Mouse (Mus musculus) hindbrain, postnatal 0 days (tissue): ENCODE results near the gene Ptpn13. TPM values are rescaled to one million over a fixed set of nuclear protein-coding genes. Genes with fewer than 3 reads are reported as not detected.

Experiments used
- ATAC-seq: fragments of 200-750 bp; cut with Nextera tagmentation; 2 replicates; pipeline ENCODE4 v1.8.0; 2017; ENCODE audit warnings: mild to moderate bottlenecking, moderate TSS enrichment, moderate library complexity
- DNase-seq: peaks from one replicate; pipeline ENCODE4 v3.0.0-alpha.2; 2015; ENCODE audit warnings: low spot score
- H3K27ac ChIP-seq: fragments of 300-500 bp; sonication (generic); 2 replicates; pipeline ENCODE4 v1.5.1; 2014; ENCODE audit warnings: mild to moderate bottlenecking
- H3K27me3 ChIP-seq: fragments of 300-500 bp; sonication (generic); 2 replicates; pipeline ENCODE4 v1.6.1; 2014; ENCODE audit warnings: low read length, mixed read lengths; ENCODE audit not compliant: insufficient read depth
- H3K36me3 ChIP-seq: fragments of 300-500 bp; sonication (generic); 2 replicates; pipeline ENCODE4 v1.6.1; 2014; ENCODE audit warnings: low read length, mixed read lengths; ENCODE audit not compliant: insufficient read depth
- H3K4me1 ChIP-seq: fragments of 300-500 bp; sonication (generic); 2 replicates; pipeline ENCODE4 v1.6.1; 2014; ENCODE audit warnings: antibody characterized with exemption, low read length, mixed read lengths; ENCODE audit not compliant: insufficient read depth
- H3K4me2 ChIP-seq: fragments of 300-500 bp; sonication (generic); 2 replicates; pipeline ENCODE4 v1.6.1; 2014; ENCODE audit warnings: low read depth, mild to moderate bottlenecking, low read length, moderate library complexity, mixed read lengths
- H3K4me3 ChIP-seq: fragments of 300-500 bp; sonication (generic); 2 replicates; pipeline ENCODE4 v1.5.1; 2014; ENCODE audit warnings: low read length
- H3K9ac ChIP-seq: fragments of 300-500 bp; sonication (generic); replicated peaks from 2 replicates; pipeline ENCODE4 v1.6.1; 2014; ENCODE audit warnings: mild to moderate bottlenecking, low read length, moderate library complexity, mixed read lengths
- H3K9me3 ChIP-seq: fragments of 300-500 bp; sonication (generic); 2 replicates; pipeline ENCODE4 v1.6.1; 2016; ENCODE audit warnings: low read length, mixed read lengths
- CTCF ChIP-seq: IDR thresholded peaks from 2 replicates; pipeline ENCODE4 v1.5.1; 2016; ENCODE audit warnings: antibody characterized with exemption, control low read depth, low read depth
- WGBS: fragments of 180-500 bp; shearing (Covaris S2); extraction: QIAGEN DNeasy Blood & Tissue Kit; methylation state at CpG from one replicate; pipeline ENCODE4 v1.1.7; 2014; 5-methylcytosine and 5-hydroxymethylcytosine counted together
- polyA plus RNA-seq: library from polyadenylated mRNA; unstranded; fragments of >200 nt; fragmentation: Nextera tagmentation; extraction: Ambion mirVana; gene quantifications from 2 replicates; pipeline ENCODE4 v1.2.1, GENCODE M21; 2015
- total RNA-seq: library from RNA; depleted of rRNA; stranded (reverse); fragments of >200 nt; gene quantifications from 2 replicates; pipeline ENCODE4 v1.2.3, GENCODE M21; 2014

Gene Ptpn13
- total and polyA plus RNA-seq, 2 experiments from 2014 or later, result 2.8 to 12.9 TPM

DNA sequence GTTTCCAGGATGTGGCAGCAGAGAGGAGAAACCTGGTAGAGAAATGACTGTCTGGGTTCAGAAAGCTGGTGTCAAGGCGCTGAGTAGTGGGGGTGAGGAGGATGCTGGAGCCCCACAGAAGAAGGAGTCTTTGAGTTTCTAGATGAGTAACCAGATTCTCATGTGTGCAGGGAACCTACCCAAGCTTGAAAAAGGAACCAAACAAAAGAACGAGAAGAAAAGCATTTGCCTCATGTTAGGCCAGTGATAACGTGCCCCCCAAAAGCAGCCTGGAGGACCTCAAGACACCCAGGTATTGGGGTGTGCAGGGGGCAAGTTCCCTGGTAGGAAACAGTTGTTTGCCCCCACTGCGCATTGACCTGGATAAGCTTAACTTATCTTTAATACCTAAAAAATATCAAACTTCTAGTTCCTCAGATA, 17.3 kb downstream of the Ptpn13 start:
- TF ChIP-seq CTCF, result no peak

GRCm38 (mm10) chr5:103442921-103443320, 17.9 kb downstream of the Ptpn13 start:
- H3K4me2 ChIP-seq, result no peak overlapping the region
- no peak for TF ChIP-seq CTCF
- H3K27me3 ChIP-seq, result no peaks in the 10 kb centered on the region
- 87% methylated on average over 7 of the region's 7 CpGs for WGBS
- H3K4me3 ChIP-seq, result no peak overlapping the region
- H3K9me3 ChIP-seq, result no peaks in the 10 kb centered on the region
- no peak overlapping the region for H3K9ac ChIP-seq
- no peak overlapping the region for H3K27ac ChIP-seq
- H3K4me1 ChIP-seq, result 0 out of 2 replicates have a peak, but pooled peaks cover under 1% of the 10 kb centered on the region
- H3K36me3 ChIP-seq, result no peaks in the 10 kb centered on the region
- no peak for ATAC-seq
- DNase-seq, result no peak

More for the DNA sequence above, 17.3 kb downstream of the Ptpn13 start:
- no peak overlapping the region for H3K4me2 ChIP-seq
- H3K36me3 ChIP-seq, result no peaks in the 10 kb centered on the region
- 62% methylated on average over 4 of the region's 4 CpGs for WGBS
- ATAC-seq (no peak), DNase-seq (no peak)
- no peaks in the 10 kb centered on the region for H3K4me1 ChIP-seq
- H3K9me3 ChIP-seq, result no peaks in the 10 kb centered on the region
- H3K27ac ChIP-seq, result no peak overlapping the region
- no peak overlapping the region for H3K4me3 ChIP-seq
- H3K27me3 ChIP-seq, result no peaks in the 10 kb centered on the region
- no peak overlapping the region for H3K9ac ChIP-seq

- no peak for ATAC-seq
- 0 out of 2 replicates have a peak, but pooled peaks cover 3% of the 10 kb centered on the region for H3K4me1 ChIP-seq
- H3K4me3 ChIP-seq, result no peak overlapping the region
- no peak overlapping the region for H3K27ac ChIP-seq
- 91% methylated on average over 7 of the region's 7 CpGs for WGBS
- no peaks in the 10 kb centered on the region for H3K9me3 ChIP-seq
- no peaks in the 10 kb centered on the region for H3K27me3 ChIP-seq
- TF ChIP-seq CTCF, result no peak
- no peaks in the 10 kb centered on the region for H3K36me3 ChIP-seq
- H3K9ac ChIP-seq, result no peak overlapping the region
- no peak overlapping the region for H3K4me2 ChIP-seq
- no peak for DNase-seq
Observed at GRCm38 (mm10) chr5:103445383-103445782, 20.4 kb downstream of the Ptpn13 start.

DNA sequence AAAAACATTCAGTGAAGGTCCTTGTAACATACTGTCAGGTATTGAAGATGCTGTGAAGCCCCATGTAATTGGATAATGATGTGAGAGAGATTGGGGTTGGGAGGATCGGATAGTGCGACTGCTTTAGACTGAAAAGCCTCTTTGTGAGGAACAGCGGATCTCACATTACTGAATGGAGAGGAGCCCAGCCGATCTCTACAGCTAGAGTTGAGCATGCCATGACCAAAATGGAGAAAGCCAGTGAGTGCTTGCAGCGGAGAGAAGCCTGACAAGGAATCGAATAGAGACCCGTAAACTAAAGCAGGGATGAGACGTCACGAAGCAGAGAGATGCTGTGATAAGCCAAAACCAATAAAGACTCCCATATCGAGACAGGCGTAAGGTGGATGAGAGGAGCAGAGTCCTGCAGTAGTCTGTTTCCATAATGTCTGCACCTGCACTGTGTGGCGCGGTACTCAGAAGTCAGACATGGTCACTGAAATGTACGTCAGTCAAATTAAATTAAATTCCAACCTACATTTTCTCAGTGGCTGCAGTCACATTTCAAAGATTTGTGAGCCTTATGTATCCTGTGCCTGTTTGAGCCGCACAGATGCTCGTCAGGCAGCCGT, 22.9 kb downstream of the Ptpn13 start:
- Histone ChIP-seq H3K4me2 (peak overlapping the region; percentile 41), H3K27ac (no peak overlapping the region), H3K4me3 (no peak overlapping the region), H3K36me3 (no peaks in the 10 kb centered on the region), H3K9me3 (no peaks in the 10 kb centered on the region), H3K9ac (no peak overlapping the region), H3K27me3 (no peaks in the 10 kb centered on the region), H3K4me1 (0 out of 2 replicates have a peak, but pooled peaks cover 3% of the 10 kb centered on the region)
- no peak for TF ChIP-seq CTCF
- 0 out of 2 replicates have a peak, but pooled peaks have one; percentile 55 for ATAC-seq
- peak; percentile 34 for DNase-seq
- WGBS, result 47% methylated on average over 17 of the region's 17 CpGs

DNA sequence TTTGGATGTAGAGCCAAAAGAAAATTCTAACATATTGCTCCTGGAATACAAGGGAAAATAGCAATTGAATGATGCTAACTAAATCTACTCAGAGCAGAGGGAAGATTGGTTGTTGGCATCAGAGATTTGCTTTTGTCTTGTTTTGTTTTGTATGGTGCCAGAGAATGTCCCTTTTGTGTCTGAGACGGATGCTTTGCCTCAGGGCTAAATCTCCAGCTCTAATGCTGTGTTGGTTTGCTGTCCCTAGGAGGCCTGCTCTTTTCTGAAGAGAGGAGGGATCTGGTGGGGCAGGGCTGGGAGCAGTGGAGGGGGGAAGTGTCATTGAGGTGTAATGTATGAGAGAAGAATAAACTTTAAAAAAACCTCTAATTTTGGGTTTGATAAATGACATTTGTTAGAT, 23.5 kb downstream of the Ptpn13 start:
- DNase-seq, result peak; percentile 25
- H3K9ac ChIP-seq, result no peak overlapping the region

GRCm38 (mm10) chr5:103450663-103451062, 25.7 kb downstream of the Ptpn13 start:
- no peak overlapping the region for H3K9ac ChIP-seq
- DNase-seq (no peak), ATAC-seq (no peak)
- no peak overlapping the region for H3K4me2 ChIP-seq
- TF ChIP-seq CTCF, result no peak
- no peak overlapping the region for H3K27ac ChIP-seq
- no peaks in the 10 kb centered on the region for H3K27me3 ChIP-seq
- H3K9me3 ChIP-seq, result 0 out of 2 replicates have a peak, but pooled peaks cover 2% of the 10 kb centered on the region
- 0 out of 2 replicates have a peak, but pooled peaks cover 3% of the 10 kb centered on the region for H3K4me1 ChIP-seq
- WGBS, result 96% methylated on average over 1 of the region's 1 CpGs
- no peaks in the 10 kb centered on the region for H3K36me3 ChIP-seq
- no peak overlapping the region for H3K4me3 ChIP-seq

More for the DNA sequence above, 23.5 kb downstream of the Ptpn13 start:
- Histone ChIP-seq H3K4me1 (0 out of 2 replicates have a peak, but pooled peaks cover 3% of the 10 kb centered on the region), H3K4me3 (no peak overlapping the region), H3K4me2 (peak overlapping the region; percentile 41; the same call in 1 of the 2 replicates), H3K9me3 (no peaks in the 10 kb centered on the region), H3K27me3 (no peaks in the 10 kb centered on the region), H3K36me3 (no peaks in the 10 kb centered on the region), H3K27ac (no peak overlapping the region)
- ATAC-seq, result 0 out of 2 replicates have a peak, but pooled peaks have one; percentile 35
- 0% methylated on average over 1 of the region's 1 CpGs for WGBS
- no peak for TF ChIP-seq CTCF
